ENCODE assay signal across 18 mouse cellular contexts in the genomic region with DNA sequence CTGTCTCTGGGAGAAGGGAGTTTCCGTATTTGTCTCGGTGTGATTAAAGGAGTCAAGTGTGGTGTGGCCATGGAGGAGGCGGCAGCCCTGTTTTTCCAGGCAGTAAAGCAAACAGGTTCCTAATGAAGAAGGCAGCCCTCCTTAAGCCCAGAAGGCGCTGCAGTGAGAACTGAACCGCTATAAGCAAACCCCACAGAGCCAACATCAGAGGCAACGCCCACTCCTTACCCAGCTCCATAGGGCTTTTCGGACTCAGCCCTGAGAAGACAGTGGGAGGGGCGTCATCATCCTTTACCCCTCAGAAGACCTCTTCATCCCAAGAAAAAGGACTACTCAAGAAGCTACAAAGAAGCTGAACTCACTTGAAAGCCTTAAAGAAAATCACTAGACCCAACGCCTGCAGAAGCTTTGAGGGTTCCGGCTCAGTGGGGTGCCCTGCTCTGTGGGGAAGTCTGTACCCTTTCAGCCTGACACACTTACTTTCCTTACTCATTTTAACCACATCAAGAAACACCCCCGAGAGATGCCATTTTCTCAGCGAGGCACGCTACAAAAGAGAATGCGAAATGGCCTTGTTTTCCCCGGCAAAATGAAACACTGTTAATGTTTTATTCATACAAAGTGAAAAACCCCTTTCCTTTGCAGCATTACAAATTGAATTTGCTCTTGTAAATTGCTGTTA.
A peak's percentile ranks its signal among the peaks of the same experiment; 100 is the strongest.
DNase-seq lines count a peak whose midpoint lies in the region; ATAC-seq and TF ChIP-seq lines count a peak whose summit lies in the region.
"Had no signal": no experiment of that assay in that cellular context is flagged by ENCODE, and none has a peak within 500 bp of the region (broad histone marks: within the 10 kb centered on the region; RNA-seq: fewer than 3 reads in every experiment).

No protein-coding gene starts in this region.

- no peak overlapping the region for H3K9ac ChIP-seq in hindbrain, embryonic 14.5 days
- no peak overlapping the region for H3K9ac ChIP-seq in hindbrain, embryonic 11.5 days (ENCODE audit: low read depth, low read length)
- H3K9ac ChIP-seq in hindbrain, embryonic 16.5 days (ENCODE audit: low read depth, low read length), result no peak overlapping the region
- H3K9ac ChIP-seq: intestine, embryonic 15.5 days; kidney, embryonic 15.5 days had no signal

- ATAC-seq in hindbrain, embryonic 14.5 days (ENCODE audit: low FRiP score), result no peak
- ATAC-seq in hindbrain, embryonic 11.5 days (ENCODE audit: low FRiP score), result no peak
- 0 out of 2 replicates have a peak, but pooled peaks have one; percentile 37 for ATAC-seq in hindbrain, embryonic 16.5 days
- ATAC-seq: CD4-positive, CD25-positive, alpha-beta regulatory T cell, adult 4 months; intestine, embryonic 15.5 days had no signal

- H3K9me3 ChIP-seq in hindbrain, embryonic 14.5 days (ENCODE audit: control insufficient read depth, low read length), result no peaks in the 10 kb centered on the region
- H3K9me3 ChIP-seq in hindbrain, embryonic 11.5 days (ENCODE audit: control insufficient read depth, low read length), result no peaks in the 10 kb centered on the region
- H3K9me3 ChIP-seq in hindbrain, embryonic 16.5 days (ENCODE audit: control insufficient read depth, low read length), result no peaks in the 10 kb centered on the region
- H3K9me3 ChIP-seq: intestine, embryonic 15.5 days had no signal

- no peak overlapping the region for H3K4me3 ChIP-seq in hindbrain, embryonic 14.5 days (replicated peaks; ENCODE audit: low read length)
- H3K4me3 ChIP-seq in hindbrain, embryonic 11.5 days (ENCODE audit: low read depth, low read length), result no peak overlapping the region
- H3K4me3 ChIP-seq in hindbrain, embryonic 16.5 days (ENCODE audit: low read length), result no peak overlapping the region
- H3K4me3 ChIP-seq: intestine, embryonic 15.5 days; kidney, embryonic 15.5 days had no signal

- no peak overlapping the region for H3K4me2 ChIP-seq in hindbrain, embryonic 14.5 days (replicated peaks)
- no peak overlapping the region for H3K4me2 ChIP-seq in hindbrain, embryonic 11.5 days (replicated peaks; ENCODE audit: low read depth, low read length)
- H3K4me2 ChIP-seq in hindbrain, embryonic 16.5 days (ENCODE audit: low read length), result no peak overlapping the region
- H3K4me2 ChIP-seq: heart, embryonic 11.5 days; intestine, embryonic 15.5 days; kidney, embryonic 15.5 days; liver, embryonic 11.5 days had no signal

- TF ChIP-seq POLR2A in brain, embryonic 14.5 days (IDR thresholded peaks at IDR 0.05; ENCODE audit: borderline replicate concordance, extremely low read depth, insufficient read depth, insufficient read length, poor library complexity, severe bottlenecking), result no peak

- H3K36me3 ChIP-seq in hindbrain, embryonic 14.5 days (replicated peaks; ENCODE audit: control insufficient read depth, insufficient read depth), result peaks cover 21% of the 10 kb centered on the region
- H3K36me3 ChIP-seq in hindbrain, embryonic 11.5 days (ENCODE audit: control insufficient read depth, insufficient read depth, low read length), result no peaks in the 10 kb centered on the region
- H3K36me3 ChIP-seq in hindbrain, embryonic 16.5 days (ENCODE audit: control insufficient read depth, insufficient read depth, low read length), result no peaks in the 10 kb centered on the region
- H3K36me3 ChIP-seq: G1E; intestine, embryonic 15.5 days had no signal

- H3K4me1 ChIP-seq in hindbrain, embryonic 14.5 days (replicated peaks; ENCODE audit: control insufficient read depth, insufficient read depth, low read length), result peaks cover 31% of the 10 kb centered on the region
- no peaks in the 10 kb centered on the region; the same call in 1 of the 2 replicates for H3K4me1 ChIP-seq in hindbrain, embryonic 11.5 days (replicated peaks; ENCODE audit: control insufficient read depth, insufficient read depth, low read length)
- H3K4me1 ChIP-seq in hindbrain, embryonic 16.5 days (ENCODE audit: control insufficient read depth, insufficient read depth, low read depth, low read length), result peaks cover 6% of the 10 kb centered on the region
- H3K4me1 ChIP-seq: intestine, embryonic 15.5 days had no signal

- H3K27me3 ChIP-seq in hindbrain, embryonic 14.5 days (ENCODE audit: control insufficient read depth, insufficient read depth, low read length), result no peaks in the 10 kb centered on the region
- no peaks in the 10 kb centered on the region for H3K27me3 ChIP-seq in hindbrain, embryonic 11.5 days (ENCODE audit: control insufficient read depth, insufficient read depth, low read length)
- H3K27me3 ChIP-seq in hindbrain, embryonic 16.5 days (replicated peaks; ENCODE audit: control insufficient read depth, insufficient read depth, low read length), result no peaks in the 10 kb centered on the region
- H3K27me3 ChIP-seq: intestine, embryonic 15.5 days; kidney, embryonic 15.5 days had no signal

- WGBS in hindbrain, embryonic 14.5 days, result 44% methylated on average over 15 of the region's 15 CpGs
- WGBS in hindbrain, embryonic 11.5 days, result 54% methylated on average over 15 of the region's 15 CpGs
- WGBS in hindbrain, embryonic 16.5 days, result 47% methylated on average over 15 of the region's 15 CpGs

- DNase-seq in hindbrain, embryonic 14.5 days (ENCODE audit: low spot score), result no peak
- no peak for DNase-seq in hindbrain, embryonic 11.5 days (ENCODE audit: low spot score)
- peak; percentile 74 for DNase-seq in brain, embryonic 14.5 days (ENCODE audit: low read depth)
- peak; percentile 32 for DNase-seq in thymus, postnatal 25 days
- no peak for DNase-seq in urinary bladder, postnatal 14 days (ENCODE audit: low spot score)
- DNase-seq in heart, postnatal 14 days, result no peak
- DNase-seq: cerebellum, adult 11-12 months; cerebellum, postnatal 36 days; lung, adult 2 months; lung, postnatal 36 days; spleen, adult 18-20 months had no signal

- no peak for TF ChIP-seq CTCF in brain, embryonic 14.5 days (IDR thresholded peaks at IDR 0.05; ENCODE audit: borderline replicate concordance, extremely low read depth, insufficient read depth, insufficient read length)

- intact Hi-C loops in heart, postnatal 14 days (cut with DNase I), result no loop called here

- peak overlapping the region; percentile 68 for H3K27ac ChIP-seq in hindbrain, embryonic 14.5 days
- H3K27ac ChIP-seq in hindbrain, embryonic 11.5 days (ENCODE audit: low read depth, low read length), result no peak overlapping the region
- no peak overlapping the region for H3K27ac ChIP-seq in hindbrain, embryonic 16.5 days (ENCODE audit: low read depth, low read length)
- H3K27ac ChIP-seq: intestine, embryonic 15.5 days; kidney, embryonic 15.5 days had no signal

Comparison
In these comparisons a context has a peak if more than half of its experiments do, and no peak if none do; other contexts are left out.
1. DNase-seq: peak in brain, embryonic 14.5 days (single experiment) and thymus, postnatal 25 days (single experiment); none in hindbrain, embryonic 14.5 days (single experiment), hindbrain, embryonic 11.5 days (single experiment), urinary bladder, postnatal 14 days (single experiment) and heart, postnatal 14 days (0 of 2).